Mouse (Mus musculus): ENCODE results near the gene Ift57. TPM values are rescaled to one million over a fixed set of nuclear protein-coding genes. Genes with fewer than 3 reads are reported as not detected.

Gene Ift57
- polyA plus RNA-seq, 1 experiment from 2014 or later, result 43.4 TPM

DNA sequence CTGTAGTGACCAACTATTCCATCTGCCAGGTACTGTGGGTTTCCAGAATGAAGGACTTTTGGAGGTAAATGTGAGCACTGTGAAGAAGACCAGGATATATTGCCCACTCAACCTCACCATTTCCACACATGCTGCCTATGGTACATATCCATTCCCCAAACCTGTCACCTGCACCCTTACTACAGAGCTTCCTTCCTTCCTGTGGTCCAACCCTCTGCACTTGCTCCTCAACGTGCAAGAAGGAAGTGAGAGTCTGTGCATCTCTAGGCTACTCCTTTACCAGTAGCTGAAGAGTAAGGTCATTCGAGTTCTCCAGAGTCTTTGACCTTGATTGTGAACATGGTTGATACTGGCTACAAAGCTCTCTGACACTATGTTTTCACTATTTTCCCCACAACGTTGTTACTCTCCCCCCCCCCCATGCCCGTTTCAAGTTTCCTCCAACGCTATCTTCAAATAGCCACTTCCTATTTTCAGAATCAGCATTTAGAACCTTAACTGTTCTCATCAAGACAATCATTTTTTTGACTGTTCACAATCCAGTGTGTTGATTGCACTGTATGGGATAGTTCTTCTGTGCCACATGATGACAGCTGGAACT is 82.6 kb downstream of the Ift57 start:
- H3K9ac ChIP-seq, result no peak overlapping the region
- no peaks in the 10 kb centered on the region for H3K27me3 ChIP-seq (replicated peaks)
- H3K4me1 ChIP-seq, result no peaks in the 10 kb centered on the region
- no peaks in the 10 kb centered on the region for H3K36me3 ChIP-seq (replicated peaks)
- no peak for ATAC-seq (replicated peaks)
- no peaks in the 10 kb centered on the region for H3K9me3 ChIP-seq
- H3K4me3 ChIP-seq, result no peak overlapping the region
- H3K4me2 ChIP-seq, result no peak overlapping the region
- whole genome bisulfite sequencing, result 88% methylated on average over 5 of the region's 5 CpGs
- no peak overlapping the region for H3K27ac ChIP-seq

- no peak overlapping the region for H3K9ac ChIP-seq
Measured at GRCm38 (mm10) chr16:49783369-49783768, 84.3 kb downstream of the Ift57 start.

GRCm38 (mm10) chr16:49786116-49786515 is 87.1 kb downstream of the Ift57 start:
- H3K4me1 ChIP-seq, result no peaks in the 10 kb centered on the region
- no peak overlapping the region for H3K4me2 ChIP-seq
- no peak overlapping the region for H3K4me3 ChIP-seq
- ATAC-seq (replicated peaks), result no peak
- 95% methylated on average over 6 of the region's 6 CpGs for WGBS
- H3K27me3 ChIP-seq (replicated peaks), result no peaks in the 10 kb centered on the region
- H3K9me3 ChIP-seq, result no peaks in the 10 kb centered on the region
- no peaks in the 10 kb centered on the region for H3K36me3 ChIP-seq (replicated peaks)
- no peak overlapping the region for H3K9ac ChIP-seq
- H3K27ac ChIP-seq, result no peak overlapping the region

More at GRCm38 (mm10) chr16:49783369-49783768, 84.3 kb downstream of the Ift57 start:
- no peaks in the 10 kb centered on the region for H3K9me3 ChIP-seq
- H3K4me2 ChIP-seq, result no peak overlapping the region
- H3K27ac ChIP-seq, result no peak overlapping the region
- no peak overlapping the region for H3K4me3 ChIP-seq
- no peaks in the 10 kb centered on the region for H3K4me1 ChIP-seq
- H3K36me3 ChIP-seq (replicated peaks), result no peaks in the 10 kb centered on the region
- ATAC-seq (replicated peaks), result no peak
- H3K27me3 ChIP-seq (replicated peaks), result no peaks in the 10 kb centered on the region

- H3K4me1 ChIP-seq, result no peaks in the 10 kb centered on the region
Measured at GRCm38 (mm10) chr16:49787714-49788113, 88.7 kb downstream of the Ift57 start.

DNA sequence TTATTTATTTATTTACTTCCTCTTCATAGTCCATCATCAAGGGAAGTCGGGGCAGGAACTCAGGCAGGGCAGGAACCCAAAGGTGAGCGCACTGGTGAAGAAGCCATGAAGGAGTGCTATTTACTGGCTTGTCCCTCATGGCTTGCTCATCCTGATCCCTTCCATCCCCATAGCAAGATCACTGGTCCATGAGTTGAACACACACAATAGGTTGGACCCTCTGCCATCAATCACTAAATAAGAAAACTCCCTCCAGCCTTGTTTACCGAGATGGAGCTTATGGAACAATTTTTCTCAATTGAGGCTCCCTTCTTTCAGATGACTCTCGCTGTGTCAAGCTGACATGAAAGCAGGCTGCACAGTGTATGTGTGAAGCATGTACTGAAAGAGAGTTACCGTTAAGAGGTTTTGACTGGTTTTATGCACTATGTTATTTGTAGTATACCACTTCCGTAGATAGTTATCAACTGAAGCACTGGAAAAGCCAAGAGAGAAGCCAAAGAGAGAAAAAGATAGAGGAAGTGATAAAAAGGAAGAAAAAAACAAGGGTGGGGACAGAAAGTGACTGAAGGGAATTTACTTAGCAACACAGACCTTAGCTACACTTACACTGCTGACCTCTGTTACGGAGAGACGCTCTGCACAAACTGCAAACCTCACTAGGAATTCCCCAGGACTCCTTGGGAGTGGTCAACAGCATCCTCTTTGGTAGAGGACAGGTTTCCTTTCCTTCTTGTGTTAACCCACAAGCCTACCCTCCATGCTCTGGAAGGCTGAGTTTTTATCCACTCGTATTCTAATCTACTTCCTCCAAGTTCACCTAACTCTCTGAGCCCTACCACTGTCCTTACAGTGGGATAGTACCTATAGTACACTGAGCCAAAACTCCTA is 91.8 kb downstream of the Ift57 start:
- Histone ChIP-seq H3K4me3 (no peak overlapping the region), H3K4me2 (no peak overlapping the region), H3K36me3 (replicated peaks) (no peaks in the 10 kb centered on the region), H3K9me3 (no peaks in the 10 kb centered on the region), H3K27ac (no peak overlapping the region), H3K9ac (no peak overlapping the region), H3K27me3 (replicated peaks) (no peaks in the 10 kb centered on the region), H3K4me1 (no peaks in the 10 kb centered on the region)
- no peak for ATAC-seq (replicated peaks)
- 82% methylated on average over 9 of the region's 9 CpGs for whole genome bisulfite sequencing

More at GRCm38 (mm10) chr16:49787714-49788113, 88.7 kb downstream of the Ift57 start:
- Histone ChIP-seq H3K4me3 (no peak overlapping the region), H3K27me3 (replicated peaks) (no peaks in the 10 kb centered on the region), H3K27ac (no peak overlapping the region), H3K4me2 (no peak overlapping the region), H3K9me3 (no peaks in the 10 kb centered on the region), H3K36me3 (replicated peaks) (no peaks in the 10 kb centered on the region), H3K9ac (no peak overlapping the region)
- 94% methylated on average over 5 of the region's 5 CpGs for WGBS
- ATAC-seq (replicated peaks), result no peak

GRCm38 (mm10) chr16:49792446-49792878 is 93.4 kb downstream of the Ift57 start:
- H3K9me3 ChIP-seq, result no peaks in the 10 kb centered on the region
- H3K4me2 ChIP-seq, result no peak overlapping the region
- no peak overlapping the region for H3K9ac ChIP-seq
- H3K27ac ChIP-seq, result no peak overlapping the region
- ATAC-seq (replicated peaks), result no peak
- H3K27me3 ChIP-seq (replicated peaks), result no peaks in the 10 kb centered on the region
- no peak overlapping the region for H3K4me3 ChIP-seq
- no peaks in the 10 kb centered on the region for H3K36me3 ChIP-seq (replicated peaks)
- WGBS, result 73% methylated on average over 9 of the region's 9 CpGs
- H3K4me1 ChIP-seq, result no peaks in the 10 kb centered on the region

- H3K36me3 ChIP-seq (replicated peaks), result no peaks in the 10 kb centered on the region
- no peak for ATAC-seq (replicated peaks)
- no peak overlapping the region for H3K4me2 ChIP-seq
Measured at GRCm38 (mm10) chr16:49793596-49793995, 94.6 kb downstream of the Ift57 start.

DNA sequence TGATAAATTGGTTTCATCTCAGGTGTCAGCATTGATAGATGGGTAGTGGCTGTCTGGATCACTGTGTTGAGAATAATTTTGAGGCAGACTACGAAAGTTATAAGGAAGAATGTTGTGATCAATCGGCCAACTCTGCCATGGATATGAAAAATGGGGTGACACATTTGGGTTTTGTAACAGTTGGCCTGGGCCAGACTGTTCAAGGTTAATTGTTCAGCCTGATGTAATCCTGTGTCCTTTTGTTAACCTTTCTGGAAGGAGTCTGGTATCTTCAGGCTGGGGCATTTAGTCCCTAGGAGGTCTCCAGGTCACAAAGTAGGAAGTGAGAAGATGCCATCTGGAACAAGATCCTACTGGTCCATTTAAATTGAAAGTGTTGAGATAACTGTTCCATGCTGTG is 97.2 kb downstream of the Ift57 start:
- H3K4me1 ChIP-seq, result no peaks in the 10 kb centered on the region
- H3K9me3 ChIP-seq, result no peaks in the 10 kb centered on the region
- no peak for ATAC-seq (replicated peaks)
- H3K36me3 ChIP-seq (replicated peaks), result no peaks in the 10 kb centered on the region
- no peak overlapping the region for H3K4me3 ChIP-seq
- H3K27me3 ChIP-seq (replicated peaks), result no peaks in the 10 kb centered on the region
- WGBS, result 97% methylated on average over 2 of the region's 2 CpGs
- no peak overlapping the region for H3K4me2 ChIP-seq
- H3K27ac ChIP-seq, result no peak overlapping the region
- H3K9ac ChIP-seq, result no peak overlapping the region

More at GRCm38 (mm10) chr16:49793596-49793995, 94.6 kb downstream of the Ift57 start:
- no peak overlapping the region for H3K27ac ChIP-seq
- WGBS, result 92% methylated on average over 9 of the region's 9 CpGs
- no peaks in the 10 kb centered on the region for H3K27me3 ChIP-seq (replicated peaks)
- H3K4me1 ChIP-seq, result no peaks in the 10 kb centered on the region
- no peak overlapping the region for H3K9ac ChIP-seq
- no peaks in the 10 kb centered on the region for H3K9me3 ChIP-seq
- no peak overlapping the region for H3K4me3 ChIP-seq

- H3K27ac ChIP-seq, result no peak overlapping the region
- no peak overlapping the region for H3K4me3 ChIP-seq
- ATAC-seq (replicated peaks), result no peak
- no peak overlapping the region for H3K4me2 ChIP-seq
- H3K4me1 ChIP-seq, result no peaks in the 10 kb centered on the region
- no peak overlapping the region for H3K9ac ChIP-seq
- no peaks in the 10 kb centered on the region for H3K9me3 ChIP-seq
- no peaks in the 10 kb centered on the region for H3K27me3 ChIP-seq (replicated peaks)
- 89% methylated on average over 2 of the region's 2 CpGs for WGBS
- no peaks in the 10 kb centered on the region for H3K36me3 ChIP-seq (replicated peaks)
Measured at GRCm38 (mm10) chr16:49796954-49797353, 97.9 kb downstream of the Ift57 start.

DNA sequence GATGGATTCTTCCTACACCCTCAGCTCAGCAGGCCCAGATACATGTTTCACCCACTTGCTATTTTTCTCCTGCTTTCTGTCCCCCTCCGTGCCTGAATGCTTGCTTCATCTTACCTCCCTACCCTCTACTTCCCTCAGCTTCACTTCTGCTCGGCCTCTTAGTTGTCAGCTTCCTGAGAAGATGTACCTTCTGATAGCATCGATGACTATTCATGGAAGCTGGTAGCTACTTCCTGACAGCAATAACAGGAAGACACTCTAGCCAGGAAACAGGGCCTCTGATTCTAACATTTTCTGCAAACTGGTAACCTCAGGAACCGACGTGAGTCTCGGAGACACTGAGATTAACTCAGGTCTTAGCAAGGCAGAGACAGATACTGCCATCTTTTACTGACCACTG is 99.8 kb downstream of the Ift57 start:
- Histone ChIP-seq H3K27ac (no peak overlapping the region), H3K4me2 (no peak overlapping the region), H3K9ac (no peak overlapping the region), H3K36me3 (replicated peaks) (no peaks in the 10 kb centered on the region), H3K9me3 (no peaks in the 10 kb centered on the region), H3K27me3 (replicated peaks) (no peaks in the 10 kb centered on the region), H3K4me1 (peaks cover 2% of the 10 kb centered on the region), H3K4me3 (no peak overlapping the region)
- no peak for ATAC-seq (replicated peaks)
- whole genome bisulfite sequencing, result 84% methylated on average over 6 of the region's 6 CpGs

DNA sequence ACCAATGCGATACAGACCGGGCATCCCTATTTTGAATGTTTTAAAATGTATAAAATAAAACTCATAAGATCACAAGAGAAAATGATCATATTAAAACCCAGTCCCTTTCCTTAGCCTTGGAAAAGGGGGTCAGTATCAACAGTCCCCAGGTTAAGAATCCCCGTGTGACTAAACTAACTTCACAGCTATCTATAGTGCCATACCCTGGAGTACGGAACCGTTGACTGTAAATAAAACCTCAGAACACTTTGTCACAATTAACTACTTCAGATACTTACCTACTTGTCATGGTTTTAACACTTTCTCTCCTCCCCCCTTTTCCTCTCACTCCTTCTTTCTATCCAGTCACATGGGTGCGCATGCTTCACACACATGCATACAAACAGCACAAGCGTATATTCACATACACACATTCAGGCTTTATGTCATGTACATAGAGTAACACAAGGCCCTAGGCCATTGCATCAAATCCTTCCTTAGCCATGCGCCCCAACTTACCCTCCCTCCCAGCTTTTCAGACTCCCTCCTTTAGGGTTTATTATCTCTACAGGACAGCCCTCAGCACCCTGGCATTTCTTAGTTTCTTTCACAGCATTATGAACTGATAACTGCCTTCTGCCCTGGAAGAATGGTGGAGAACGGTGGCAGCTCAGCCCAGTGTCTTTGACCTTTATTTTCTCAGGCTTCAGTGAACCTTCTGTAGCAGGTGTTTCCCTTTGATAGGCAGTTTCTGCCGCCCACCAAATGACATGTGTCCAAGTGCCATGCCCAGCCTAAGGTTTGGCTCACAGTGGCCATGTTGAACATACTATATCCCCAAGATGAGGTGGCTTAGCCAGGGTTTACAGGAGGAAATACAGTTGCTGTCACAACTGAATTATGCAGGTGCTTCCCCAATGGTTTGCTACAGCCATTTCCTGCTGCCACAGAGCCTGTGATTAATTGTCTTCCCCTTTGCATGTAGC is 100.8 kb downstream of the Ift57 start, which contains the start of gene Cd47:
TSS of gene Cd47 (plus strand) at position 937 of the 965 bp plus-strand sequence.
- H3K27me3 ChIP-seq (replicated peaks), result no peaks in the 10 kb centered on the region
- ATAC-seq (replicated peaks), result no peak; the same call in 1 of the 2 replicates
- no peak within 1 kb of the TSS for H3K27ac ChIP-seq
- no peak within 1 kb of the TSS for H3K4me2 ChIP-seq
- H3K36me3 ChIP-seq (replicated peaks), result no peaks in the 10 kb centered on the region
- H3K4me3 ChIP-seq, result no peak within 1 kb of the TSS
- no peaks in the 10 kb centered on the region for H3K9me3 ChIP-seq
- 86% methylated on average over 10 of the region's 10 CpGs for WGBS
- H3K9ac ChIP-seq, result no peak within 1 kb of the TSS
- H3K4me1 ChIP-seq, result peaks cover 10% of the 10 kb centered on the region

DNA sequence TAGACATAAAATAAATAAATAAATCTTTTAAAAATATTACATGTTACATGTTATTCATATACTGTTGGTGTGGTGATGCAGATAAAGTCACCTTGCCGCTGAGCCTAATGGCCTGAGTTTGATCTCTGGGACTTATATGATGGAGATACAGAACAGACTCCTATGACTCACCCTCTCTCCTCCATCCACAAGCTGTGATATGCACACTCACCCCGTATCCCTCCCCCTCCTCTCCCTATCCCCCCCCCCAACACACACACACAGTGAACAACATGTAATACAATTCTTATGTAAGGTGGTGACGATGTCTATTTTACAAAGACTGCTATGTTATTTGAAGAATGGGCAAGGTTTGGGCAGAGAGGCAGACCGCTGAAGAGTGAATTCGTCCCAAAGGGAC is 102.0 kb downstream of the Ift57 start:
- Histone ChIP-seq H3K27ac (no peak overlapping the region), H3K9me3 (no peaks in the 10 kb centered on the region), H3K4me1 (peaks cover 10% of the 10 kb centered on the region), H3K36me3 (replicated peaks) (no peaks in the 10 kb centered on the region), H3K4me3 (no peak overlapping the region), H3K27me3 (replicated peaks) (no peaks in the 10 kb centered on the region), H3K9ac (no peak overlapping the region), H3K4me2 (no peak overlapping the region)
- WGBS, result 83% methylated on average over 5 of the region's 5 CpGs
- ATAC-seq (replicated peaks), result no peak

All from midbrain, embryonic 15.5 days (tissue).